Mouse (Mus musculus): ENCODE data around the gene Add2.

Add2 gene

DNA sequence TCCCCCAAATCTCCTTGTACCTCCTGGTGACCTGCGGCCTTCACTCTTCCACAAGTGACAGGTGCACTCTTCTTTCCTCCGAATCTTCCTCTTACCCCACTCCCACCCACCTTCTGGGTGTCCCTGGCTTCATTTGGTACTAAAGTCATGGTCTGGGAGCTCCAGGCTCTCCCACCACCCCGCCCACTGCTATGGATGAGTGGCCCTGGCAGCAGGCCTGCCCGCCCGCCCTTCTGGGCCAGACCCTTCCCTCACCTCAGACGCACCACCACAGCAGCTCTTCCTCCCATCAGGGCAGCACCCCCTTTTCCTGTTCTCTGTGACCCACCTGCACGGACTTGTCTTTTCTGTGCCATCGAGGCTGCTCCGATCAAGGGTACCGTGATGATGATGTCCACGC lies 19.0 kb downstream of the Add2 start:
- no peak for DNase-seq (ENCODE audit: extremely low spot score, low read depth, low spot score)

DNA sequence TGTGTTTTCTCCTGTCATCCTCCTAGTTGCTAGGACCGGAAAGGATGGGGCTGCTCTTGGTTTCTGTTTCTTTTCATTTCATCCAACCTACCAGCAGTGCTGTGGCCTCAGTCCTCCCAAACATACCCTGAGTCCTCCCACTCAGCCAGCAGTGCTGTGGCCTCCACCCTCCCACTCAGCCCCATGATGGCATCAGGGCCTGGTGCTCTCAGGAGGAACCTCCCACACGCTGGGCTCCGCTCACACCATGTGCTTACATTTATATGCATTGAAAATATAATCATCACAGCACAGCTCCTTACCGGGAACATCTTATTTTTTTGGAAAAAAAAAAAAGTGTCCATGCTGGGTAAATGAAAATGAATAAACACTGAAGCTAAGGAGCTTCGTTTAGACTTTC lies 20.0 kb downstream of the Add2 start:
- no peak for DNase-seq (ENCODE audit: extremely low spot score, low read depth, low spot score)

- no peak for DNase-seq (ENCODE audit: extremely low spot score, low read depth, low spot score)
Measured at GRCm38 (mm10) chr6:86050586-86051268, 22.2 kb downstream of the Add2 start.

GRCm38 (mm10) chr6:86052032-86052459 lies 23.6 kb downstream of the Add2 start:
- DNase-seq (ENCODE audit: extremely low spot score, low read depth, low spot score): no peak

- no peak for DNase-seq (ENCODE audit: extremely low spot score, low read depth, low spot score)
Measured at GRCm38 (mm10) chr6:86052556-86052955, 24.1 kb downstream of the Add2 start.

DNA sequence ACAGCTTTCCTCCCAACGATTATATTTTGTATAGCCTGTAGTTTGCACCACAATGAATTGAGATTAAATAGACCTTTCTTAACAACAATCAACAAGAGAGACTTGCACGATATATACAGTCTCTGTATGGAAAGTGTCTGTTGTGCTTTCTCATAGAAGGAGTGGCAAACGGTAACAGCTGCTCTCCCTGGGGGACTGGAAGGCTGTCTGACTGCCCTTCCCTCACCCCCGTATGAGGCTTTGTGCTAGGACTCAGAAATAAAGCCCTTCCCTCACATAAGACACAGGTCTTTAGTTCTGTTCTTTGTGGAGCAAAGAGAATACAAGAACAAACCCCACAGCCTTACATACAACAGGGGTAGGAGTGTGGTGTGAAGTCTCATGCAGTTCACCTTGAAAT lies 24.6 kb downstream of the Add2 start:
- DNase-seq (ENCODE audit: extremely low spot score, low read depth, low spot score): no peak

GRCm38 (mm10) chr6:86053594-86053993 lies 25.1 kb downstream of the Add2 start:
- DNase-seq (ENCODE audit: extremely low spot score, low read depth, low spot score): no peak

GRCm38 (mm10) chr6:86058475-86058874 lies 30.0 kb downstream of the Add2 start:
- no peak for DNase-seq (ENCODE audit: extremely low spot score, low read depth, low spot score)

DNA sequence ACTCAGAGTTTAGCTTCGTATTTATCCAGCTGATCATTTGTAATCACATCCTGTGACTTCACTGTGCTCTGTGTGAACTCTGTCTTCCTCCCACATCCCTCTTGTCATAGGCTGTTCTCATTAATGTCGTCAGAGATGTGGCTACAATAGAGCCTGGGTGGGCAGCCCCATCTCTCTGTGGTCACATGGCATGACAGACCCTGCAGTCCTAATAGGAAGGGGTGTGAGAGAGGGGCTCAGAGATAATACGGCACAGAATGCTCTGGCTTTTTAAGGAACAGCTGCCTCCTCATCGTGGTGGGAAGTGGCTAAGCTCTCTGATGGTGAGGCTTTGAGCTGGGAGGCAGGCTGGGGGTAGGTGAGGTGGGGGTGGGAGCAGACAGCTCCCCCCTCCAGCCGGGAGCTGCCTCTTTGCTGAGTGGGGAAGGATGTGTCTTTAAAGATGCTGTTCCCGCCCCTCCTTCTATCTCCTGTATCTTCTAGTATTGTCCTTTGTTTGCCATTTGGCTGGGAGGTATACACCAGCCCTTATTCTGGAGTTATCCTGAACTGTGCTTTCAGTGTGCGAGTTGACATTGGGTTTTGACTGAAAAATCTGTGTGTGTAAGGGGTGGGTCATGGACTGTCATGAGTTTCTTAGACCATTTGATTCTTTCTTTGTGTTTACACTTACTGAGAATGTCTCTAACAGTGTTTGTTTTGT lies 30.8 kb downstream of the Add2 start:
- no peak for DNase-seq (ENCODE audit: extremely low spot score, low read depth, low spot score)

GRCm38 (mm10) chr6:86060170-86060569 lies 31.7 kb downstream of the Add2 start:
- DNase-seq (ENCODE audit: extremely low spot score, low read depth, low spot score): no peak

GRCm38 (mm10) chr6:86062226-86062625 lies 33.7 kb downstream of the Add2 start:
- no peak for DNase-seq (ENCODE audit: extremely low spot score, low read depth, low spot score)

DNA sequence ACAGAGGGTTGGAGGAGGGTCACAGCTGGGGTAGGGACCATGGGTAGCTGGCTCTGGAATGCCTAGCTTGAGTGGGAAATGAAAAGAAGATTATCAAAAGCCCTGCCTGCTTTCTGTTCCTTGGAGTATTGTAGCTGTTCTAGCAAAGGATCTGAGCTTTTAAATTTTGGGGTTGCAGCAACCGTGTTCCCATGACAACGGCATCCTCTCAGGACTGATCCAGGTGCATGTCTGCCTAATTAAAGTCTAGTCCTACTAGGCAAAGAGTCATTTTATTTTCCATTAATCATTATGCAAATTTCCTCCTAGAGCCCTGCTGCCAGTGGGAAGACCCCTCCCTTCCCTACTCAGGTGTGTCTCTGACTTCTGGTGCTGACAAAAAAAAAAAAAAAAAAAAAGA lies 34.2 kb downstream of the Add2 start:
- no peak for DNase-seq (ENCODE audit: extremely low spot score, low read depth, low spot score)

DNA sequence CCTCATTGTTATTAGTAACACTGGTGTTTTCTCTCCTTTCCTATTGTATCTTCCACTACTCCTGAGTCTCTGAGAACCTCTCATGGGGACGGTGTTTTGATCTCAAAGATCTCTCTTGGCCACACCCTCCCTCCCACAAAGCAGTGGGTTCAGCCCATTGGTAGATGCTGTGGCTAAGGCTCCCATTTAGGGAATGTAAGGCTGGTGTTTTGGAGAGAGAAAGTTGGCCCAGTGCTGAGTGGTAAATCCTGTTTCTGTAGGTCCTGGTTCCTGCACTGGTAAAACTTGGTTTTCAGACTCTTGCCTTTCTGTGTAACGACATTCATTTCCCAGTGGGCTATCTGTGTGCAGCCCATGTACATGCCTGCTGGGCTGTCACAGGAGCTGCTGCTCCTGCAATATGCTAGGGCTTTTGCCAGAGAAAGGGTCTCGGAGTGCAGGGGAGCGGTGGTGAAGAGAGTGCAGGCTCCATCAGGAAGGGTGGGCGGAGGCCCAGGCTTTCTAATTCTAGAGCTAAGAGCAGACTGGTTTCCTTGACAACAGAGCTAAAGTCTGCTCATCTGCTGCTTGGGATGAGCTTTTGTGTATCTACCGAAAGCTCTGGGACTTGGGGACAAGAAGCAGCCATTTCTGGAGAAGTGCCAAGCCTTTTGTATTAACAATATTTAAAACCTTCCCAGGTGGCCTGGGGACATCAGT lies 36.0 kb downstream of the Add2 start:
- no peak for DNase-seq (ENCODE audit: extremely low spot score, low read depth, low spot score)

DNA sequence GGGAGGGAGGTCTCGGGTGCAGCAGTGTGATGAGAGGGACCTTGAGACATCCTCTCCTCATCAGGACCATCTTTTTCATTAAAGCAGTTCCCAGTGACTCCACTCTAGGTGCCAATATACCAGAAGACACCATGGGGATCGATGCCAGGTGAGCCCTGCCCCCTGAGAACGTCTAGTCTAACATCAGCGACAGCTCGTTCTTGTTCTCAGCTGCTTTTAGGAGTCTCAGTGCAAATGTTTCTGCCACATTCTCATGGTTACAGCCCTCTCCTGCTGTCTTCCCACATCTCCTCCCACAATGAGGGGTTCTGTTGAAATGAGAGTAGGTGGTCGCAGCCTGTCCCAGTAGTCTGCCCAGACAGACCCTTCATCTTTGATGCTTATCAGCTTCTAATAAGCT lies 38.2 kb downstream of the Add2 start:
- no peak for DNase-seq (ENCODE audit: extremely low spot score, low read depth, low spot score)

DNA sequence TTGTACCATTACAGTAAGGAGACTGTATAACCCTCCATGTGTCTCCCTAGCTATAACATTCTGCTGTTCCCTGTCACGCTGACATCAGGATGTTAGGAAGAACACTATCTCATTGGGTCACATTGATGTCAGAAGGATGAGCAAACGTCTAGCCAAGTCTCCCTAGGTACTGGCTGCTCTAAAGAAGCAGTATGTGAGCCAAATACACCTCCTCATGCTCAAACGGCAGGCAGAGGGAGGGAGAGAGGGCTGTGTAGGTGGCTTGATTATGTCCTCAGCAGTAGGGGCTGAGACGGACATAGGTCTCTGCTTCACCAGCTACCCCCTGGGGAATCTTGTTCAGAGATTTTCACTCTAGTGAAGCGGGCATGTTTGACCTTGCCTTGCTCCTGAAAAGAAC lies 38.7 kb downstream of the Add2 start:
- no peak for DNase-seq (ENCODE audit: extremely low spot score, low read depth, low spot score)

DNA sequence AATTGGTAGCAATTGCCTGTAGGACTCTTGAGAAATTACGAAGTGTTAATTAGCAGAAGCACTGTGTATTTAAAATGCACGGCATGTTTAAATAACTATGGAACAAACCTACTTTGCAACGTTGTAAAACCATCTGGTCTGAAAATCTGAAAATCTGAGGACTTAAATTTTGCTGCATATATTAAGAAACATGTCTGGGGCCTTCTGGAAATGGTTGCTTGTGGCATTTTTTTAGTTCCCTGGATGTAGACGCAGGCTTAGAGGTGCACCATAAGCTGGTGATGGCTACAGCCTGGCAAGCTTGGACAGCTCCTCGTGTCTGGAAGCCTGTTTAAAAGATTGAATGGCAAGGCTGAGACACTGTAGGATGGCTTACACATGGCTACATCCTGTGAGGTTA lies 40.5 kb downstream of the Add2 start:
- DNase-seq (ENCODE audit: extremely low spot score, low read depth, low spot score): no peak

GRCm38 (mm10) chr6:86069856-86070255 lies 41.4 kb downstream of the Add2 start:
- no peak for DNase-seq (ENCODE audit: extremely low spot score, low read depth, low spot score)

DNA sequence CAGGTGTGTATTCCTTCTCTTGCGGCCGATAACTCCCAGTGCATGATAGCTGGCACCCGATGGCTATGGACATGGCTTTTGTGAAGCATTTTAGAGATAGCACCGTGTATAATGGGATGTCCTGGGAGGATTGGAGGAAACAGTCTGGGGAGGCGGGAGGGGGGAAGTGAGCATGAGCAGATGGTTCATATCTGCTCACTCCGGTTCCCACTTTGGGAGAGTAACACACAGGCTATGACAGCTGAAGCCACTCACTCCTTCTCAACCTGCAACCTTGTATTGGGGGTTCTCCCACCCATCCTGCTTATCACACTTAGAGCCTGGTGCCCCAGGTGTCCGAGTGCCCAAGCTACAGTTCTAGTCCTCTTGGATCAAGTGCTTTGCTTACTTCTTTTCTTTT lies 41.8 kb downstream of the Add2 start:
- no peak for DNase-seq (ENCODE audit: extremely low spot score, low read depth, low spot score)

DNA sequence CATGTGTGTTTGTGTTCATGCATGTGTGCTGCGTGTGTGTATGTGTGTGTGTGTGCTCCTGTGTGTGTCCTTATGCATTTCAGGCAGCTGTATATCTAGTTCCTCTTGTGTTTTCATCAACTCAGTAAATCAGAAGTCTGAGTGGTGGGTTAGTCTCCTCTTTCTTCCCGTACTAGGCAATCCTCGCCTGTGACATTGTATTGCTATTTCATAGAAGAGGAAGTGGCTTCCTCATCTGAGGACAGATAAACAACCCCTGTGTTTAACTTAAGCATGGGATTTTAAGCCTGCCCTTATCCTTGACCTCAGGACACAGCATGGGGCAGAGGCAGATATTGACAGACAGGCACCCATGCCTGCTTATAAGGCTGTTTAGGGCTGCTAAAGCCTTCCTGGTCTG lies 45.4 kb downstream of the Add2 start:
- no peak for DNase-seq (ENCODE audit: extremely low spot score, low read depth, low spot score)

GRCm38 (mm10) chr6:86074538-86075204 lies 46.2 kb downstream of the Add2 start:
- DNase-seq (ENCODE audit: extremely low spot score, low read depth, low spot score): no peak

DNA sequence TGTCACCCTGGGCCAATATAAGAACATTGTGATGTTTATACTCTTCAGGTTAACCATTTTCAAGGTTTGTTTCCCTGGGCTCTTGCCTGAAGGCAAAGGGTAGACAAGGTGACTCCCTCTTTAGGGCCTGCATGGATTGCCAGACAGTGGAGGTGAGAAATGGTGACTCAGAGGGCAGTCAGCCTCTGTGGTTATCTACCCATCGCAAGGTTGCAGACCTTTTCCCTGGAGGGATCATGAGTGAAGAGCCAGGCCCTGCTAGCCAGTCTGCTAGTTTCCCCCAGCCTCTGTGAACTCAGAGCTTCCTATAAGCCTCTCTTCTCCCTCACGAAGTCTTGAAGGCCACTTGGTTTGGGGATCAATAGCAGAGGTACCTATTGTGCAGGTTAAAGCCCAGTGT lies 48.0 kb downstream of the Add2 start:
- DNase-seq (ENCODE audit: extremely low spot score, low read depth, low spot score): no peak

DNA sequence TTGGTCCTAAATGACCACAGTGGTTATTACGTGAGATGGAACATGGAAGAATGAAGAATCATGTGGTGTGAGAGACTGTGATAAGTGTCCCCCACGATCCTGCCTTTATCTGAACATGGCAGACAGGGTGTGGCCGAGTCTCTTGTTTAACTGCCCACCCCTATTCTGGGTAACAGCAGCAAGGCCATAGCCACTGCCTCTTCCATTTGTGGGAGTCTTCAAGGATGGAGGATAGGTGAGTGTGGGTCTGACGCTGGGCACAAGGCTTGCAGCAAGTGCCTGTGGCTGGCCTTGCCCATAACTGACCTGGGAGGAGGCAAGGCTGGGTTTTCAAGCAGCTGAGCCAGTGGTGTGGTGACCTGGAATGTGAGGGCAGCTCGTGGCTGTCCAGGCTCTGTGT lies 49.4 kb downstream of the Add2 start:
- DNase-seq (ENCODE audit: extremely low spot score, low read depth, low spot score): no peak

Measured in hindlimb bud, embryonic 11.5 days (tissue).